Mouse (Mus musculus): ENCODE measurements around the gene Rwdd2a.
"Not testable (repeated sequence)": the region's sequence is repeated elsewhere in the genome, so short reads cannot be mapped to it uniquely, and the experiment has no call there.

Rwdd2a gene

DNA sequence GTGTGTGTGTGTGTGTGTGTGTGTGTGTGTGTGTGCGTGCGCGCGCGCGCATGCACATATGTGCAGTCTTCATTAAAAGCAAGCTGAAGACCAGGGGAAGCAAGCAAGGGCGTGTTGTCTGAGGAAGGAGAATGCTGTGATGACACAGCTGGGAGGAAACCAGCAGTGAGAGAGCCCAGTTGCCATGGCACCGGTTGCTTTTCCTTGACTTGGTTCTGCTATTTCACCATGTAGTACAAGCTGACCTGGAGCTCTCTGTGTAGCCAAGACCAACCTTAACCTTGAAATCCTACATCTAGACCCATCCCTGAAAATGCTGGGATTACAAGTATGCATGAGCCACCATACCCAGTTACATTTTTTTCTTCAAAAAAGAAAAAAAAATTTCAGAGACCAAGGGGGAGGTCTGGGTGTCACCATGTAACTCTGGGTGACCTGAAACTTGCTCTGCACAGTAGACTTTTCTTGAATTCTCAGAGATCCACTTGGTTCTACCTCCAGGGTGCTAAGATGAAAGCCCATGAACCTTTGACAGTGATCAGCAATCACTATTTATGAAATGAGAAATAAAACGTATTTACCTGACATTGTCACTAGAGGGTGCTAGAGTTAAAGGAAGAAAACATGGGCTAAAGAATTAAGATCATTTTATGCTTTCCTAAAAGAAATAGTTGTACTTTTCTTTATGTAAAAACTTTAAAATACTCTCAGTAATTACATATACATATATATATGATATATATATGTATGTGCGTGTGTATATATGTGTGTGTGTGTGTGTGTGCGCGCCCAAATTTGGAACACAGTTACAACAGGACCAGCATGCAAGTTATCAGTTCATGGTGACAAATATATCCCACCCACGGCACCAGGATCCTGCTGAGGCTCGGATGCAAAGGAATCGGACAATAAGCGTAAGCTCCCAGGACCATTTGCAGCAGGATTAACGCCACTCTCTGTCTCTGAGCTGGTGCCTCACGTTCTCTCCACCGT lies 21.2 kb downstream of the Rwdd2a start:
- DNase-seq (ENCODE audit: low read depth, low spot score) = peak; percentile 28

DNA sequence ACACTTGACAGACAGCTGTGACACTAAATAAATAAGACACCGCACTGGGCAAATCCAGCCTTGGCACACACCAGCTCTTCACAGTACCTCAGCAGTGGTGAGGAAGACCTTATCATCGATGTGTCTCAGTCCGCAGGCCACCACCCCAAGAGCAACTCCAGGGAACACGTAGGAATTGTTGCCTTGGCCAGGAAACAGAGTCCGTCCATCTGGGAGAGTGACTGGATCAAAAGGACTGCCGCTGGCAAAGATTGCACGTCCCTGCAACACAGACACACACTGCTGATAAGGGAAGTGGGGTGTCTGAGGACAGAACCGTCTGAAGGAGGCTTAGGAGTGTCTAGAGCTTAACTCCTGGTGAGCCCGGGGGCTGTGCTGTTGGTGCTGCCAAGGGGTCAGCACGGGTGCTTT lies 22.6 kb downstream of the Rwdd2a start:
- not testable (repeated sequence) for DNase-seq (ENCODE audit: low read depth, low spot score)

DNA sequence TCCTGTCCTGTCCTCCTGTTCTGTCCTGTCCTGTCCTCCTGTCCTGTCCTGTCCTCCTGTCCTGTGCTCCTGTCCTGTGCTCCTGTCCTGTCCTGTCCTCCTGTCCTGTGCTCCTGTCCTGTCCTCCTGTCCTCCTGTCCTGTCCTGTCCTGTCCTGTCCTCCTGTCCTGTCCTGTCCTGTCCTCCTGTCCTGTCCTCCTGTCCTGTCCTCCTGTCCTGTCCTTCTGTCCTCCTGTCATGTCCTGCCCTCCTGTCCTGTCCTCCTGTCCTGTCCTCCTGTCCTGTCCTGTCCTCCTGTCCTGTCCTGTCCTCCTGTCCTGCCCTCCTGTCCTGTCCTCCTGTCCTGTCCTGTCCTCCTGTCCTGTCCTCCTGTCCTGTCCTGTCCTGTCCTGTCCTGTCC lies 25.2 kb downstream of the Rwdd2a start:
- DNase-seq (ENCODE audit: low read depth, low spot score) = not testable (repeated sequence)

DNA sequence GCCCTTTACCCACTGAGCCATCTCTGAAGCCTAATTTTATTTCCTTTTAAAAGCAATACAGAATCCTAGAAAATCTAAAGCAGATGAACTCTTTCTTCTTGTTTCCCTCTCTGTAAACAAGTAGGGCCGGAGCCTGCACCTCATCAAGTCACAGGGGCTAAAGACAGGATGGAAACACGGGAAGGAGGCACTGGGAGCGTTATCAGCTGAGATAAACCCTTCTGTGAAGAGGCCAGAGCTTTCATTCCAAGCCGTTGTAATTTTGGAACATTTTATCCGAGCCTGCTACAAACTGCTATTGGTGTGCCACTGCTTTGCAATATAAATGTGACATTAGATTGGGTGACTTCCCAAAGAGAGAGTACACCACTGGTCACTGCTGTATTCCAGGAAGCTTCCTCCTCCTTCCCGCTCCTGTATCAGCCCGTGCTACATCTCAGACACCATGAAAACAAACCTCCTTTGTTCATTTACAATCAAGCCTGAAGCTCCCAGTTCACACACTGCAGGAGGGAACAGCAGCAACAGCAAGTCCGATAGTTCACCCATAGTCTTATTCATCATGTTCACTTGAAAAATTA lies 28.0 kb downstream of the Rwdd2a start:
- DNase-seq (ENCODE audit: low read depth, low spot score) = no peak

DNA sequence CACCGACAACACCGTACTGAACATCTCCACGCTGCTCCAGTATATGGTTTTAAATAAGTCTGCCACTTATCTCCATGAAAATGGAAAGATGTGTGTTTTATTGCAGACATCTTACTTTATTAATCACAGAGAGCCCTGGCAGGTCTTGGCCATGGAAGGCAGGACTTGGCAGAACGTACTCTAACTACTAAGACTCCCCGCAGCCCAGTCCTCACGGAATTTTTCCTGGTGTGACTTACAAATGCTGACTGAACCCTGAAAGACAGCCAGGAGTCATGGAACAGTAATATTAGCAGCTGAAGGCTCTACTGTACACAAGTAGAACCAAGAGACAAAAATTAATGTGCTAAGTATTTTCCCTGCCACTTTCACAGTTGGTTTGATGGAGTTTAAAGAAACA lies 34.0 kb downstream of the Rwdd2a start:
- no peak for DNase-seq (ENCODE audit: low read depth, low spot score)

DNA sequence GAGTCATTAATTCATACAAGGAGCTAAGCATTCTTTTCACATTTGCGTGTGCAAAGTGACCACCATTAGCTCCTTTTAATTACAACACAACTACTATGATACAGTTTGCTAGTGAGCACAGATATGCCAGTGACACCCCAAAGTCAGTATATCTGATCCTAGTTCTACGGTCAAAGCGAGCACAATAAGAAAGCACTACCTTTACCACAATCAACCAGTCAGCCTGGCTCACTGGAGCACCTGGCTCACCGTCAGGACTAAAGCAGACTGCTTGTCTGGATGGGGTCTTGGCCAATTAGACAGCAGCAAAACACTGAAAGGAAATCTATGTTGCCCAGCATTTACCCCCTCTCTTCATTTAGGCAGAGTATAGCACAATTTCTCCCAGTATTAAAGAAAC lies 40.3 kb downstream of the Rwdd2a start:
- DNase-seq (ENCODE audit: low read depth, low spot score) = no peak

DNA sequence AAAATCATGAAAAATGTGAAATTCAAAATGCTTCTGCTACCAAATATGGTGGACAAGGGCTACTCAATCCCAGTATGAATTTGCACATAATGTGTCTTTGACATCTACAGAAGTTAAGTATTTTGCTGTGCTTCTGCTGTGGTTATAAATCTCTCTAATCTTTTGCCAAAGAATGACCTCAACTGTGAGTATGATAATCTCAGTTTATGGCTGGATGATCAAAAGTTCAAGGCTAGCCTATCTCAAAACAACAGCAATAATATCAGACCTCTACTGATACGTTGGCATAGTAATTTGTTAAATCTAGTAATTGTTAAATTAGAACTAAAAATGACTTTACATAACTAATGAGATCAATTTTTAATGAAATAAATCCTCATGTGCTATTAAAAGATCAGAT lies 44.0 kb downstream of the Rwdd2a start:
- no peak for DNase-seq (ENCODE audit: low read depth, low spot score)

DNA sequence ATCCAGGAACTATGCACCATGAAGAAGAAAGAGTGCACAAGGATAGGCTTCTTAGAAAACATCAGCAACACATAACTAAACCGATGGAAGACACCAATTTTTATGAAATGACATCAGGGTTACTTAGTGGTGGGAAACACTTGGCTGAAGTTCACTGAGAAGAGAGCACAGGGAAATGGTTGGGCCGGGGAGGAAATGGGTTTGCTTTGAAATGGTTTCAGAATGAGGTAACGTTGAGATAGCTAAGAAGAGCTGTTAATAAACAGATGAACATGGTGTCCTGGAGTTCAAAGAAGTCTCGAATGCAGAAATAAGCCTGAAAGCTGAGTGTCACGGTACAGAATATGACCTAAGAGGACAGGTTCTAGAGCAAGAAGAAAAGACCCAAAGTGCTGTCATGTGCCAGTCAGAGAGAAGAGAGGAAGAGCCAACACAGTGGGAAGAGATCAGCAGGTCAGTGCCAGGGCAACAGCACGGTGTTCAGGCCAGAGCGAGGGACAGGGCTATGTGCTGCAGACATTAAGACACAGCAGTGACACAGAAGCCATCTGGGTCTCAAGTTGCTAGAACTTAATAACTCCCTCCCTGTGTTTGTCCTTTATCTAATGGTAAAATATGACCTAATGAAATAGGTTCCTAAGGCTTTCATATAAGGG lies 46.2 kb downstream of the Rwdd2a start:
- no peak for DNase-seq (ENCODE audit: low read depth, low spot score)

DNA sequence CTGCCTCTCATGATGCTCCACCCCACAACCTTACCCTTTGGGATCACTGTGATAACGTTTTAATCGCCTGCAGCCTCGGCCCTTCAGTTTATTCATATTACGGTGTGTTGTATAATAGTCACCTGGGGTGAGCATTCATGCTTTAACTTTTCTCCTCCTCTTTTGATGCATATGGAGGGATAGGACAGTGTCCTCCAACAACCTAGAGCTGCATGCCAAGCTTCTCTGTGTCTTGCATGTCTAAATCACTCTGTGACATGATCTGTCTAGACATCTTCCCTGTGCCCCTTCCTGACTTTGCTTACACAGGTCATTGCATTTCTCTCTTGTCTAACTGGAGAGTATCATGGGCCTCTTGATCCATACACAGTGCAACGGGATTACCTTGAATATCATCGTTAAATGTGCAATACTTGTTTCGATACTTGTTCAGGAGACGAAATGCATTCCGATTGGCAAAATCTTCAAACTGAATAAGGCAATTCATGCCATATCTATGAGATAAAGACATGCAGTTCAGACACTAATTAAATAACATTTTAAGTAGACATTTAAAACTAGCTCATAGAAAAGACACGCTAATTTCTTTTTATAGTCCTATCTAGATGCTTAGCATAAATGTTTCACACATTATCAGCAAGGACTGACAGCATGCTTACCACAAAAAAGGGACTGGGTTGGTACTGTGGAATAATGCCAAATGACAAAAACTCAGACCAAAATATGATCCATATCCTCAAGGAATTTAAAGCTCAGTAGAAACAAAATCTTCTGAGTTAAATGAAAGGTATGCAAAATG lies 47.7 kb downstream of the Rwdd2a start:
- no peak for DNase-seq (ENCODE audit: low read depth, low spot score)

DNA sequence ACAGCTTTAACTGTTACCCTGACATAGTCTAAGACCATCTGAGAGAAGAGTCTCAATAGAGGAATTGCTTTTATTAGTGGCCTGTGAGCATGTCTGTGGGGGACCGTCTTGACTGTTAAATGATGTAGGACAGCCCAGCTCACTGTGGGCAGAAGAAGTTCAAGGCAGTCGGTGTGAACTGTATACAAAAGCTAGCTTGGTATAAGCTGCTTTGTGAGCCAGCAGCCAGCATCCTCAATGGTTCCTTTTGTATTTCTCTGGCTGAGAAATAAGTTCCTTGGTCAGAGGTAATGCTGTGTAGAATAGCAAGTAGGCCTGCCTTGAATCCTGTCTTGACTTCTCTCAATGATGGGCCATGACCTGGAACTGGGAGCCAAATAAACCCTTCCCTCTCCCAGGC lies 50.3 kb downstream of the Rwdd2a start:
- no peak for DNase-seq (ENCODE audit: low read depth, low spot score)

DNA sequence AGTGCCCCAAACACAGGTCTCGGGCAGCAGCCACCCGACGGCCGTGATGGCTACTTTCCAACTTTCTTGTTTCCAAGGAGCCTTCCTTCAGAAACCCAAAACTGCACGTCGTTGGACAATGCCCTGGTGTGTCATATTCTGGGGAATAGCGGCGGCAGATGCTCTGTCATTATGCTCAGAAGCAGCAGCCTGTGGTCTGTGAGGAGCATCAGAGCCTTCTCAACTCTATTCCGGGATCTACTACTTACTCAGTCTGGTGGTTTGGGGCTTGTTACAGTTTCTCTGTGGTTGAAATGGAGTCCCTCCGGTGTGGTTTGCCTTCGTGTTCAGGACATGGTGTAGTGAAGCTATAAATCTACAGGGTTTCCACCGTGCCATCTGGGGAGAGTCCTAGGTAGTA lies 52.2 kb downstream of the Rwdd2a start:
- DNase-seq (ENCODE audit: low read depth, low spot score) = no peak

All from forelimb bud, embryonic 11.5 days (tissue).